Mouse (Mus musculus) forebrain, embryonic 13.5 days (tissue): ENCODE measurements around the gene Slc7a7. TPM values are rescaled to one million over a fixed set of nuclear protein-coding genes. Genes with fewer than 3 reads are reported as not detected.

Experiments
- ATAC-seq: fragments of 200-750 bp; cut with Nextera tagmentation; 2 replicates; pipeline ENCODE4 v1.8.0; 2017
- H3K27ac ChIP-seq: fragments of 300-500 bp; sonication (generic); 2 replicates; pipeline ENCODE4 v1.5.1; 2015; ENCODE audit warnings: inconsistent platforms, mild to moderate bottlenecking, moderate library complexity
- H3K27me3 ChIP-seq: fragments of 300-500 bp; sonication (generic); 2 replicates; pipeline ENCODE4 v1.6.1; 2015; ENCODE audit warnings: mild to moderate bottlenecking, inconsistent platforms
- H3K36me3 ChIP-seq: fragments of 300-500 bp; sonication (generic); 2 replicates; pipeline ENCODE4 v1.6.1; 2015; ENCODE audit warnings: mild to moderate bottlenecking, inconsistent platforms; ENCODE audit not compliant: poor library complexity, severe bottlenecking
- H3K4me1 ChIP-seq: fragments of 300-500 bp; sonication (generic); 2 replicates; pipeline ENCODE4 v1.6.1; 2015; ENCODE audit warnings: inconsistent platforms
- H3K4me2 ChIP-seq: fragments of 300-500 bp; sonication (generic); 2 replicates; pipeline ENCODE4 v1.6.1; 2015; ENCODE audit warnings: inconsistent platforms, mild to moderate bottlenecking, moderate library complexity
- H3K4me3 ChIP-seq: fragments of 300-500 bp; sonication (generic); 2 replicates; pipeline ENCODE4 v1.5.1; 2015; ENCODE audit warnings: mild to moderate bottlenecking, inconsistent platforms
- H3K9ac ChIP-seq: fragments of 300-500 bp; sonication (generic); 2 replicates; pipeline ENCODE4 v1.6.1; 2015; ENCODE audit warnings: mild to moderate bottlenecking, inconsistent platforms
- H3K9me3 ChIP-seq: fragments of 300-500 bp; sonication (generic); replicated peaks from 2 replicates; pipeline ENCODE4 v1.6.1; 2016; ENCODE audit warnings: inconsistent platforms
- WGBS: fragments of 180-500 bp; shearing (Covaris S2); methylation state at CpG from one replicate; pipeline ENCODE4 v1.1.7; 2015; 5-methylcytosine and 5-hydroxymethylcytosine counted together
- polyA plus RNA-seq: library from polyadenylated mRNA; unstranded; fragments of >200 nt; fragmentation: Nextera tagmentation; extraction: Ambion mirVana; gene quantifications from 2 replicates; pipeline ENCODE4 v1.2.1, GENCODE M21; 2015

Slc7a7 gene
- polyA plus RNA-seq, 1 experiment from 2014 or later = 5.6 TPM

DNA sequence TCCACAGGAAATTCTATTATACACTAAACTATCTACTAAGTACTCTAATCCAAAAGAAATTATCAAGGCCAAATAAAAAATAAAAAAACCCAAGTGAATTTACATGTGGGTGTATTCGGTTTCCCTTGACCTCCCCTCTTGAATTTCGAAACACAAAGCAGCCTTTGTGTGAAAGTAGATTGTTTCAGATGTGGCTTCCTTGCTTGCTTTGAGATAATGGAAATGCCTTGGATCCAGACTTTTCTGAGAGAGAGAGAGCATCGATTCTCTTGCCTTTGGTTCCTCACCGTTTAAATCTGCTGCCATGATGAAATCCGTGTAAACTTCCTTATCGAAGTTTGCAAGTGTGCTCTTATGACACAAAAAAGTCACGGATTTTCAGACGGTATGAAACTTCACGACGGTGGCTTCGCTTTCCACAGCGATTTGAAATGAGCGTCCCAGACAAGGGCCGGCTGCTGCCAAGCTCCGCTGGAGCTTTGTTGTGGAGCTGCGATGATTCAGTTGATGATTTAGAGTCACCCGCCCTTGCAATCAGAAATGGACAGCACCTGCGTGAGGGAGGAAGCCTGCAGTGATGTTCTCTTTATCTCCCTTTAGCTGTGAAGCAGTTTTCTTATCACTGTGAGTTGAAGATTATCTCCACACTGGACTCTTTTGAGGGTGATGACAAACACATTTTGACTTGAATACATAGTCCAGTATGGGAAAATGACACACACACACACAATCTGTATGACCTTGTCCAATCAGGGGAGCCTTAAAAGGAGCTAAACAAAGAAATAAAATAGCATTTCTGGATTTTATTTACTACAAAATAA is 95.8 kb downstream of the Slc7a7 start:
- WGBS = 75% methylated on average over 18 of the region's 18 CpGs
- Histone ChIP-seq H3K9ac (no peak overlapping the region), H3K4me2 (no peak overlapping the region), H3K27me3 (no peaks in the 10 kb centered on the region), H3K27ac (no peak overlapping the region), H3K4me1 (no peaks in the 10 kb centered on the region), H3K36me3 (no peaks in the 10 kb centered on the region), H3K4me3 (no peak overlapping the region), H3K9me3 (0 out of 2 replicates have a peak, but pooled peaks cover 3% of the 10 kb centered on the region)
- ATAC-seq = no peak

Other genes with a start within 250 kb of the Slc7a7 start
- 281 and 283 TPM in 2 replicates for gene Dad1, start 163.7 kb downstream of the Slc7a7 start, polyA plus RNA-seq
- 46.1 and 51.3 TPM in 2 replicates for gene Abhd4, start 163.6 kb downstream of the Slc7a7 start, polyA plus RNA-seq
- not detected in 2 replicates for gene Olfr49, start 132.8 kb downstream of the Slc7a7 start, polyA plus RNA-seq
- 43.8 and 50.6 TPM in 2 replicates for gene Oxa1l, start 56.9 kb downstream of the Slc7a7 start, polyA plus RNA-seq
- gene Mrpl52, start 9.1 kb upstream of the Slc7a7 start, polyA plus RNA-seq = 270 and 310 TPM in 2 replicates
- gene Mmp14, start 13.8 kb upstream of the Slc7a7 start, polyA plus RNA-seq = 54.5 and 57.3 TPM in 2 replicates
- gene Lrp10, start 46.4 kb upstream of the Slc7a7 start, polyA plus RNA-seq = 19.9 and 24.4 TPM in 2 replicates
- 24.2 and 24.4 TPM in 2 replicates for gene Rem2, start 58.3 kb upstream of the Slc7a7 start, polyA plus RNA-seq
- gene Prmt5, start 99.7 kb upstream of the Slc7a7 start, polyA plus RNA-seq = 107 and 113 TPM in 2 replicates
- 39.7 and 43.1 TPM in 2 replicates for gene Haus4, start 136.8 kb upstream of the Slc7a7 start, polyA plus RNA-seq
- gene Ajuba, start 159.8 kb upstream of the Slc7a7 start, polyA plus RNA-seq = 18.8 and 20.3 TPM in 2 replicates
- gene 4931414P19Rik, start 188.2 kb upstream of the Slc7a7 start, polyA plus RNA-seq = 8.3 and 9.4 TPM in 2 replicates
- gene Psmb5, start 200.2 kb upstream of the Slc7a7 start, polyA plus RNA-seq = 462 and 492 TPM in 2 replicates
- gene Psmb11, start 203.7 kb upstream of the Slc7a7 start, polyA plus RNA-seq = 0.04 TPM in 1 of 2 replicates, not detected in the other
- gene Gm17606, start 223.2 kb upstream of the Slc7a7 start, polyA plus RNA-seq = not detected in 2 replicates
- gene Cdh24, start 223.6 kb upstream of the Slc7a7 start, polyA plus RNA-seq = 7.1 and 8.0 TPM in 2 replicates